Mouse (Mus musculus) limb, embryonic 14.5 days (tissue): ENCODE measurements around the gene Gm11444. TPM values are rescaled to one million over a fixed set of nuclear protein-coding genes. Genes with fewer than 3 reads are reported as not detected.

Experiments
- ATAC-seq: fragments of 200-750 bp; cut with Nextera tagmentation; 2 replicates; pipeline ENCODE4 v1.8.0; 2017; ENCODE audit warnings: low read depth, moderate number of reproducible peaks, moderate TSS enrichment; ENCODE audit not compliant: low FRiP score
- DNase-seq: peaks from one replicate; pipeline ENCODE4 v3.0.0-alpha.2; 2015; ENCODE audit warnings: low spot score
- H3K27ac ChIP-seq: fragments of 300-500 bp; sonication (generic); replicated peaks from 2 replicates; pipeline ENCODE4 v1.5.1; 2014; ENCODE audit warnings: low read depth, mild to moderate bottlenecking, low read length, moderate library complexity, mixed read lengths
- H3K27me3 ChIP-seq: fragments of 300-500 bp; sonication (generic); 2 replicates; pipeline ENCODE4 v1.6.1; 2014; ENCODE audit warnings: low read length, mixed read lengths; ENCODE audit not compliant: control insufficient read depth, insufficient read depth
- H3K36me3 ChIP-seq: fragments of 300-500 bp; sonication (generic); 2 replicates; pipeline ENCODE4 v1.6.1; 2014; ENCODE audit warnings: mild to moderate bottlenecking, low read length, moderate library complexity, mixed read lengths; ENCODE audit not compliant: control insufficient read depth, insufficient read depth
- H3K4me1 ChIP-seq: fragments of 300-500 bp; sonication (generic); 2 replicates; pipeline ENCODE4 v1.6.1; 2014; ENCODE audit warnings: antibody characterized with exemption, low read length, mixed read lengths; ENCODE audit not compliant: control insufficient read depth, insufficient read depth
- H3K4me2 ChIP-seq: fragments of 300-500 bp; sonication (generic); replicated peaks from 2 replicates; pipeline ENCODE4 v1.6.1; 2014; ENCODE audit warnings: low read depth, mild to moderate bottlenecking, low read length, moderate library complexity; ENCODE audit not compliant: severe bottlenecking
- H3K4me3 ChIP-seq: fragments of 300-500 bp; sonication (generic); replicated peaks from 2 replicates; pipeline ENCODE4 v1.5.1; 2014; ENCODE audit warnings: low read length
- H3K9ac ChIP-seq: fragments of 300-500 bp; sonication (generic); 2 replicates; pipeline ENCODE4 v1.6.1; 2014; ENCODE audit warnings: mild to moderate bottlenecking, low read depth, low read length, moderate library complexity; ENCODE audit not compliant: severe bottlenecking
- H3K9me3 ChIP-seq: fragments of 300-500 bp; sonication (generic); 2 replicates; pipeline ENCODE4 v1.6.1; 2016; ENCODE audit warnings: low read length; ENCODE audit not compliant: control insufficient read depth
- POLR2A ChIP-seq: fragments of 200-500 bp; IDR thresholded peaks from 2 replicates; pipeline ENCODE4 v1.8.0; 2012; ENCODE audit warnings: inconsistent platforms, mild to moderate bottlenecking, moderate library complexity, borderline replicate concordance; ENCODE audit not compliant: insufficient read depth, insufficient read length; ENCODE audit errors: extremely low read depth
- WGBS: fragments of 180-500 bp; shearing (Covaris S2); extraction: QIAGEN DNeasy Blood & Tissue Kit; methylation state at CpG from one replicate; pipeline ENCODE4 v1.1.7; 2014; 5-methylcytosine and 5-hydroxymethylcytosine counted together
- polyA plus RNA-seq, 2 experiments: library from polyadenylated mRNA; depleted of rRNA in 1 of 2; stranded (reverse) in 1 of 2; unstranded in 1 of 2; fragments of >200 nt; fragmentation: Nextera tagmentation in 1 of 2; extraction: Ambion mirVana in 1 of 2; gene quantifications; 2 replicates each; pipeline versions ENCODE4 v1.2.1 to v1.2.3; 2012 to 2014

Gene Gm11444
- polyA plus RNA-seq, 2 experiments, result not detected

- H3K4me3 ChIP-seq, result peak overlapping the region; percentile 50
- H3K27me3 ChIP-seq, result peaks cover 73% of the 10 kb centered on the region
- H3K9ac ChIP-seq, result peak overlapping the region; percentile 85
- H3K27ac ChIP-seq, result peak overlapping the region; percentile 26; the same call in 1 of the 2 replicates
- H3K36me3 ChIP-seq, result peaks cover 26% of the 10 kb centered on the region
- peaks cover 24% of the 10 kb centered on the region for H3K4me1 ChIP-seq
- H3K9me3 ChIP-seq, result no peaks in the 10 kb centered on the region
- ATAC-seq (no peak), DNase-seq (no peak)
- TF ChIP-seq POLR2A, result no peak
- H3K4me2 ChIP-seq, result peak overlapping the region; percentile 89
- WGBS, result 12% methylated on average over 9 of the region's 9 CpGs
Measured at GRCm38 (mm10) chr11:85835001-85835752, 15.0 kb downstream of the Gm11444 start.

GRCm38 (mm10) chr11:85834386-85834931 is 15.7 kb downstream of the Gm11444 start:
- peaks cover 31% of the 10 kb centered on the region for H3K4me1 ChIP-seq

GRCm38 (mm10) chr11:85833761-85834385 is 16.3 kb downstream of the Gm11444 start:
- no peak for TF ChIP-seq POLR2A
- peak overlapping the region; percentile 85 for H3K9ac ChIP-seq
- peaks cover 74% of the 10 kb centered on the region for H3K27me3 ChIP-seq
- H3K36me3 ChIP-seq, result peaks cover 22% of the 10 kb centered on the region
- H3K9me3 ChIP-seq, result no peaks in the 10 kb centered on the region
- peak overlapping the region; percentile 77 for H3K27ac ChIP-seq
- no peak for ATAC-seq
- DNase-seq, result no peak
- H3K4me1 ChIP-seq, result peaks cover 35% of the 10 kb centered on the region
- WGBS, result 7% methylated on average over 11 of the region's 11 CpGs
- peak overlapping the region; percentile 89 for H3K4me2 ChIP-seq
- H3K4me3 ChIP-seq, result peak overlapping the region; percentile 50

More at GRCm38 (mm10) chr11:85834386-85834931, 15.7 kb downstream of the Gm11444 start:
- no peaks in the 10 kb centered on the region for H3K9me3 ChIP-seq
- H3K4me2 ChIP-seq, result peak overlapping the region; percentile 89
- peaks cover 22% of the 10 kb centered on the region for H3K36me3 ChIP-seq
- no peak for TF ChIP-seq POLR2A
- peak overlapping the region; percentile 50 for H3K4me3 ChIP-seq
- peaks cover 72% of the 10 kb centered on the region for H3K27me3 ChIP-seq
- ATAC-seq, result no peak
- WGBS, result 12% methylated on average over 17 of the region's 17 CpGs
- DNase-seq, result no peak
- peak overlapping the region; percentile 85 for H3K9ac ChIP-seq
- H3K27ac ChIP-seq, result peak overlapping the region; percentile 77

- peak overlapping the region; percentile 50 for H3K4me3 ChIP-seq
- peaks cover 73% of the 10 kb centered on the region for H3K27me3 ChIP-seq
- peaks cover 33% of the 10 kb centered on the region for H3K4me1 ChIP-seq
- H3K9me3 ChIP-seq, result no peaks in the 10 kb centered on the region
- DNase-seq, result no peak
- peak overlapping the region; percentile 85 for H3K9ac ChIP-seq
- H3K27ac ChIP-seq, result peak overlapping the region; percentile 77
- peaks cover 19% of the 10 kb centered on the region for H3K36me3 ChIP-seq
- TF ChIP-seq POLR2A, result no peak
- peak; percentile 6; the same call in 1 of the 2 replicates for ATAC-seq
- 0% methylated on average over 32 of the region's 54 CpGs for WGBS
- peak overlapping the region; percentile 89 for H3K4me2 ChIP-seq
Measured at GRCm38 (mm10) chr11:85833081-85833521, 17.0 kb downstream of the Gm11444 start.

GRCm38 (mm10) chr11:85832231-85832924 is 17.8 kb downstream of the Gm11444 start, which contains the start of gene Tbx2:
Gene Tbx2 (plus strand): TSS chr11:85832551.
- Histone ChIP-seq H3K27me3 (peaks cover 77% of the 10 kb centered on the region), H3K4me1 (peaks cover 27% of the 10 kb centered on the region), H3K4me3 (peak within 1 kb of the TSS; percentile 50), H3K9ac (peak within 1 kb of the TSS; percentile 85), H3K36me3 (peaks cover 12% of the 10 kb centered on the region), H3K27ac (peak within 1 kb of the TSS; percentile 77), H3K9me3 (no peaks in the 10 kb centered on the region), H3K4me2 (peak within 1 kb of the TSS; percentile 89)
- ATAC-seq, result peak; percentile 79
- peak; percentile 76 for DNase-seq
- TF ChIP-seq POLR2A, result no peak
- WGBS, result under 1% methylated on average over 32 of the region's 52 CpGs
